In genomic region chr2:10300244-10300643, GRCm38 (mm10) we compare ENCODE assay signal across 8 mouse cellular contexts.
DNase-seq lines count a peak whose midpoint lies in the region; ATAC-seq and TF ChIP-seq lines count a peak whose summit lies in the region.
"Had no signal": no experiment of that assay in that cellular context is flagged by ENCODE, and none has a peak within 500 bp of the region (broad histone marks: within the 10 kb centered on the region; RNA-seq: fewer than 3 reads in every experiment).

No protein-coding gene starts in this region.

- H3K9me3 ChIP-seq in intestine, postnatal 0 days (ENCODE audit: control insufficient read depth): no peaks in the 10 kb centered on the region
- H3K9me3 ChIP-seq in intestine, embryonic 16.5 days (ENCODE audit: control insufficient read depth, low read length): no peaks in the 10 kb centered on the region
- no peaks in the 10 kb centered on the region for H3K9me3 ChIP-seq in embryonic facial prominence, embryonic 10.5 days

- WGBS in intestine, postnatal 0 days: 59% methylated on average over 7 of the region's 7 CpGs
- WGBS in intestine, embryonic 16.5 days: 54% methylated on average over 7 of the region's 7 CpGs
- WGBS in embryonic facial prominence, embryonic 10.5 days: 54% methylated on average over 7 of the region's 7 CpGs

- H3K4me1 ChIP-seq in intestine, postnatal 0 days (replicated peaks; ENCODE audit: control insufficient read depth, insufficient read depth, low read length): no peaks in the 10 kb centered on the region
- H3K4me1 ChIP-seq in intestine, embryonic 16.5 days (ENCODE audit: control insufficient read depth, insufficient read depth, low read length): 0 out of 2 replicates have a peak, but pooled peaks cover 3% of the 10 kb centered on the region
- H3K4me1 ChIP-seq in embryonic facial prominence, embryonic 10.5 days: peaks cover 10% of the 10 kb centered on the region

- peak; percentile 39 for TF ChIP-seq CTCF in intestine, postnatal 0 days (IDR thresholded peaks at IDR 0.05; ENCODE audit: low read depth)

- peak; percentile 20 to 69 for DNase-seq in spleen, postnatal 4 days (ENCODE audit: low spot score in 2 of 2)
- no peak for DNase-seq in spleen, adult 18-20 months
- DNase-seq in embryonic facial prominence, embryonic 10.5 days (ENCODE audit: low spot score): peak; percentile 46
- DNase-seq in thymus, postnatal 4 days: peak; percentile 65
- DNase-seq in layer of hippocampus, adult 8-10 months (ENCODE audit: low spot score in 2 of 2): no peak
- DNase-seq: kidney, adult 11 months had no signal

- no peak overlapping the region for H3K27ac ChIP-seq in intestine, postnatal 0 days (ENCODE audit: low read depth, low read length)
- no peak overlapping the region for H3K27ac ChIP-seq in intestine, embryonic 16.5 days (ENCODE audit: low read length)
- no peak overlapping the region for H3K27ac ChIP-seq in embryonic facial prominence, embryonic 10.5 days (replicated peaks)

- ATAC-seq in intestine, postnatal 0 days: no peak
- ATAC-seq in intestine, embryonic 16.5 days: no peak

- no peaks in the 10 kb centered on the region for H3K36me3 ChIP-seq in intestine, postnatal 0 days (ENCODE audit: control insufficient read depth, insufficient read depth)
- no peaks in the 10 kb centered on the region for H3K36me3 ChIP-seq in intestine, embryonic 16.5 days (ENCODE audit: control insufficient read depth, insufficient read depth, low read length)
- no peaks in the 10 kb centered on the region for H3K36me3 ChIP-seq in embryonic facial prominence, embryonic 10.5 days (replicated peaks)

- H3K27me3 ChIP-seq in intestine, postnatal 0 days (replicated peaks; ENCODE audit: control insufficient read depth, insufficient read depth, low read length): no peaks in the 10 kb centered on the region
- H3K27me3 ChIP-seq in intestine, embryonic 16.5 days (replicated peaks; ENCODE audit: control insufficient read depth, insufficient read depth, low read length): no peaks in the 10 kb centered on the region
- H3K27me3 ChIP-seq in embryonic facial prominence, embryonic 10.5 days (replicated peaks; ENCODE audit: low read depth, poor library complexity, severe bottlenecking): peaks cover 9% of the 10 kb centered on the region

- no peak overlapping the region for H3K4me3 ChIP-seq in intestine, postnatal 0 days (ENCODE audit: low read depth, low read length)
- H3K4me3 ChIP-seq in intestine, embryonic 16.5 days (ENCODE audit: low read length): no peak overlapping the region
- H3K4me3 ChIP-seq in embryonic facial prominence, embryonic 10.5 days: no peak overlapping the region

- no peak overlapping the region for H3K4me2 ChIP-seq in intestine, postnatal 0 days (replicated peaks; ENCODE audit: low read depth)
- H3K4me2 ChIP-seq in intestine, embryonic 16.5 days (ENCODE audit: low read depth, low read length): no peak overlapping the region

- no peak overlapping the region for H3K9ac ChIP-seq in intestine, postnatal 0 days (ENCODE audit: low read depth, low read length)
- H3K9ac ChIP-seq in intestine, embryonic 16.5 days (ENCODE audit: low read depth, low read length): no peak overlapping the region

Comparison
In these comparisons a context has a peak if more than half of its experiments do, and no peak if none do; other contexts are left out.
1. DNase-seq: peak in spleen, postnatal 4 days (2 of 2), embryonic facial prominence, embryonic 10.5 days (single experiment) and thymus, postnatal 4 days (single experiment); none in spleen, adult 18-20 months (0 of 2) and layer of hippocampus, adult 8-10 months (0 of 2).